Mouse (Mus musculus) central nervous system, embryonic 11.5 days (tissue): ENCODE results near the gene Arpp21. TPM values are rescaled to one million over a fixed set of nuclear protein-coding genes. Genes with fewer than 3 reads are reported as not detected.

Experiments used
- polyA plus RNA-seq: library from polyadenylated mRNA; depleted of rRNA; stranded (reverse); fragments of >200 nt; gene quantifications from 2 replicates; pipeline ENCODE4 v1.2.3, GENCODE M21; 2012; rRNA removed

The Arpp21 gene
- 4.1 and 8.3 TPM in 2 replicates for polyA plus RNA-seq

GRCm38 (mm10) chr9:112235696-112236397 lies at the start of gene Arpp21:
TSS of gene Arpp21 (minus strand) at chr9:112235938.

